Mouse (Mus musculus): Measurements from ENCODE around the gene Tiprl. TPM values are rescaled to one million over a fixed set of nuclear protein-coding genes. Genes with fewer than 3 reads are reported as not detected.

Gene Tiprl
- total RNA-seq, 2 experiments from 2014 or later: 82.9 to 87.0 TPM

DNA sequence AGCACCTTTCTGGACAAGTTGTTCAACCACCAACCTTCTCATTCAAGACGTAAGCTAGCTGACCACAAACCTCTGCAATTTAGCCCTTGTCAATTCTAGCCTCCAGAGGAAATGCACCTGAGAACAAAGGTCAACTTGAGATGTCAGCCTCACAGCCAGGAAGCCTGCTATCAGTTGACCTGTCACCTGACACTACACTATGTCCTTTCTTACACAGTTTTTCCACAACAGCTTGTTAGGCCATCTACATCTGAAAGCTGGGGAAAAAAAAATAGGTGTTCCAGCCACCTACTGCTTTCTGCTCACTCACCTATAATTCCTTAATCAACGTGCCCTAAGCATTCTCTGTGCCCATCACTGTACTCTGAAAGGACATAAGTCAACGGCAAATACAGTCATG, 52.6 kb downstream of the Tiprl start:
- intact Hi-C loops (cut with DNase I): no loop called here

GRCm38 (mm10) chr1:165183400-165183799, 53.4 kb downstream of the Tiprl start:
- intact Hi-C loops (cut with DNase I): no loop called here
- no peak for DNase-seq

More for the DNA sequence above, 52.6 kb downstream of the Tiprl start:
- DNase-seq: no peak

DNA sequence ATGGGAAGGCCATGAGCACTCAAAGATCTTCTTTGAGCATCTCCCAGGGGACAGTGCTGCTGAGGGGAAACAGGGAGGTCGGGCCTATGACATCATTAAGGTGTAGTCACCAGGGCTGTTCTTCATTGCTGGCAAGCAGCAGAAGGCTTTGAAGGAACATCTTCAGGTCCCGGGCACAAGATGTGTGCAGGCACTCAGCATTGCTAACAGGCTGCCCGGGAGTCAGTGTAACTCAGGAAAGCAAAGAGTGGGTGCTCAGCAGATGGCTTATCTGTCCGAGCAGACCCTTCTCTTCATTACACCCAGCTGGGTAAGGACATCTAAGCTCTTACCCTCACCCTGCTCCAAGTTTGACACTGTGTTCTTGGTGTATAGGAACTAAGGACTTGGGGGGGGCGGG, 57.5 kb downstream of the Tiprl start:
- intact Hi-C loops (cut with DNase I): no loop called here

DNA sequence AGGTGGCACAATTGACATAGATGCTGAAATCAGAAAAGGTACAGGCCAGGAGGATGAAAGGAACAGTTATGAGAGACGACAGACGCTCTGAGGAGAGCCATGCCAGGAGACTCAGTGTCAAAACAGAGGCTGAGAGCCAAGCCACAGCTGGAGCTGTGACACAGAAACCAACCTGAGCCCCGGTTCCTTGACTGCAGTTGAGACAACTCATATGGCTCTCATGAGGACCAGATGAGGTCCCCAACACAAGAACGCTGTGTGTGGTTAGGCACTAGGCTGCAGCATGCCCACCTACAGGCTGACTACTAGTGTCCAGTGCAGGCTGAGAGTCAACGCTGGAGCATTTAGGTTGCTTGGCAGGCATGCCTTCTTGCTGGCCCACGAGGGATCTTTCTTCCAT, 58.7 kb downstream of the Tiprl start:
- peak; percentile 15 for DNase-seq
- intact Hi-C loops (cut with DNase I): no loop called here

More for the DNA sequence above, 57.5 kb downstream of the Tiprl start:
- no peak for DNase-seq

GRCm38 (mm10) chr1:165174059-165174616, 62.7 kb downstream of the Tiprl start:
- intact Hi-C loops (cut with DNase I): no loop called here
- no peak for DNase-seq

DNA sequence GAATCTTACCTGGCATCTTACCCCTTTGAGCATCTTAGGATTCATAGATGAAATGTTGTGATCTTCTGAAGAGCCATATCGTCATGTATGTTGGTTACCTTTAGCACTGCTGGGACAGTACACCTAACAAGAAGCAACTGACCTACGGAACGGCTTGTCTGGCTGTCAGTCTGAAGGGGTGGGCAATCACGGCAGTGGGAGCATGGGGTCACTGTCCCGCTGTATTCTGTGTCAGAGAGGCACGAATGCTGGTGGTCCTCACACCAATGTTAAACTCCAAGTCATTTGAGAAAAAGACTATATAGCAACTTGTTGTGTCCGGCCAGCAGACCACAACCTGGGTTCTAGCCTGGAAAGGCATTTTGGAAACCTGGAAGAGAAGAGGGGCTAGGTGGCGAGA, 65.5 kb downstream of the Tiprl start:
- intact Hi-C loops (cut with DNase I): no loop called here
- DNase-seq: no peak

GRCm38 (mm10) chr1:165170157-165170556, 66.6 kb downstream of the Tiprl start:
- intact Hi-C loops (cut with DNase I): no loop called here
- no peak for DNase-seq

- no peak for DNase-seq
- intact Hi-C loops (cut with DNase I): no loop called here
Observed at GRCm38 (mm10) chr1:165169462-165169861, 67.3 kb downstream of the Tiprl start.

DNA sequence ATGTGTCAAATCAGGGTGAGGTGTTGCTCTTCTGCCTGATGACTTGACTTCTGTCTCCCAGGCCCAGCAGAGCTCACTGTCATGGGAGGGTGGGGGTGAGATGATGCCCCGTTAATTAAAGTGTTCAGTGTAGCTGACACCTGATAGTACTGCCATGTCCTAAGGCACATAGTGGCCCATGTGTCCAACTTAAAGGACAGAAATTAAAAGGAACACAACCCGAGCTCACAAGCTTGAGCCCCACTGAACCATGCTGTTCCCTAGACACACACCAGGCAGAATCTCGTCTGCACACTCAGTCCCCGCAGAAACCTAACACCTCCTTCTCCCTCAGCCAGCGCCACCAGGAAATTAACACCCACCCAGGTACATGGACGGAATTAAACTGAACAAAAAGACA, 71.9 kb downstream of the Tiprl start:
- intact Hi-C loops (cut with DNase I): no loop called here
- no peak for DNase-seq

Other genes starting within 250 kb of the Tiprl start
- not detected for gene Tbx19, start 76.2 kb downstream of the Tiprl start, total RNA-seq (2021)
- 1 to 10 TPM; 5.4 to 5.9 TPM for gene Sft2d2, start 42.6 kb downstream of the Tiprl start, total RNA-seq (2021)
- gene Gpr161, start 58.8 kb upstream of the Tiprl start, total RNA-seq (2021): 10 to 100 TPM; 53.8 to 56.9 TPM
- 10 to 100 TPM; 60.7 to 62.6 TPM for gene Dcaf6, start 223.5 kb upstream of the Tiprl start, total RNA-seq (2021)
- 100 to 1,000 TPM; 107 to 109 TPM for gene Mpc2, start 223.6 kb upstream of the Tiprl start, total RNA-seq (2021)
- under 1 TPM in 1 of 2 experiments, not detected in 1; 0.18 TPM for gene Adcy10, start 248.2 kb upstream of the Tiprl start, total RNA-seq (2021)

Data from left cerebral cortex, postnatal 4 days (tissue).